Mouse (Mus musculus) 416B (cell line): ENCODE results near the gene Hhat.

ENCODE experiments used
- DNase-seq: peaks from one replicate; pipeline ENCODE4 v3.0.0; 2011; ENCODE audit warnings: low read depth

Gene Hhat

DNA sequence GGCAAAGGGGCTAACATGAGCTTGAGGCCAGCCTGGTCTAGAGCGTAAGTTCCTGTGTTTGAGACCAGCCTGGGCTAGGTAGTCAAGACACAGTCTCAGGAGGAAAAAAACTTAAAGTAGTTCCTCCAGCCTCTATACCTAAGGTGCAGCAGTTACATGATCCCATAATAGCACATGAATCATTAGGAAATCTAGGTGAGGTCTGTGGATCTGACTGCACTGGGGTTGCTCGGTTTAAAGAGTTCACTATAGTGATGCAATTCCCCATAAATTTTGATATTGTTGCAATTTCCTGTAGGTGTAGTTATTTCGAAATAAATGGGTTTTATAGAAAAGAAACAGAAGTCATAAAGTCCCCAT is 26.2 kb downstream of the Hhat start:
- DNase-seq: no peak

DNA sequence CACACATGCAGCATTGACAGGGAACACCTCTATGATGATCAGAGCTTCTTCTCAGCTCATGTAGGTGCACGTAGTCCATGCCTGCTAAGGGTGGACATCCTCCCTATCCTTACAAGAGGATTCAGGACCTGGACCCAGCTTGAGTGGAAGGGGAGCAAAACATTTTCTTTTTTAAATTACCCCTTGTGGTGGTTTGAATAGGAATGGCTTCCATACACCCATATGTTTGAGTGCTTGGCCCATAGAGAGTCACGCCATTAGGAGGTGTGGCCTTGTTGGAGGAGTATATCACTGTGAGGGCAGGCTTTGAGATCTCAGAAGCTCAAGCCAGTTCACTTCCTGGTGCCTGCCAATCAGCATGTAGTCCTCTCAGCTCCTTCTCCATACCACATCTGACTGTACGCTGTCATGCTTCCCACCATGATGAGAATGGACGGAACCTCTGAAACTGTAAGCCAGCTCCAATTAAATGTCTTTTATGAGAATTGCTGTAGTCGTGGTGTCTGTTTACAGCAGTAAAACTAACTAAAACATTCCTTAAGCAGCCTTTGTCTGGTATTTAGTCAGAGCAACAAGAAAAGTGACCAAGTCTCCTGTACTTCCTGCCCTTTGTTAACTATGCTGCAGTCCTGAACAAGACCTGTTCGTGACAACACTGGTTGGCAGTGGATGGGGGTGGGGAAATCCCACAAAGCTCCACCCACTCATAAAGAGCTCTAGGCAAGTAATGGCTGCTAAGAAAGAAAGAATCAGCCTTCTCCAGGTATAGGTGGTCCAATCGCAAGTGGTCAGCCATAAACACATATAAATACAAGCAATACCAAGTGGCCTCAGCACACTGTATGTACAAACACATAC is 28.4 kb downstream of the Hhat start:
- DNase-seq: no peak

DNA sequence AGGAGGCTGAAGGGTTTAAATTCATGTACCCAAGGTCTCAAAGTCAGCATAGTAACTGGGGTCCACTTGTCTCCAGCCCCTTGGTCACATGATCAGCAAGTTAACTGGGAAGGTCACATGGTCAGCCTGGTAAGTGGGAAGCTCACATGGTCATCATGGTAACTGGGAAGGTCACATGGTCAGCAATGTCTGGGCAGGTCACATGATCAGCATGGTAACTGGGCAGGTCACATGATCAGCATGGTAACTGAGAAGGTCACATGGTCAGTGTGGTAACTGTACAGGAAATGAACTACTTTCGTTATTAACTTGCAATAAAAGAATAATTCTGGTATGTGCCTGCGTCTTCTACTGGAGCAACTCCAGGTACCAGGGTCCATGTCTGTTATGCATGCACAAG is 29.1 kb downstream of the Hhat start:
- DNase-seq: peak; percentile 46

DNA sequence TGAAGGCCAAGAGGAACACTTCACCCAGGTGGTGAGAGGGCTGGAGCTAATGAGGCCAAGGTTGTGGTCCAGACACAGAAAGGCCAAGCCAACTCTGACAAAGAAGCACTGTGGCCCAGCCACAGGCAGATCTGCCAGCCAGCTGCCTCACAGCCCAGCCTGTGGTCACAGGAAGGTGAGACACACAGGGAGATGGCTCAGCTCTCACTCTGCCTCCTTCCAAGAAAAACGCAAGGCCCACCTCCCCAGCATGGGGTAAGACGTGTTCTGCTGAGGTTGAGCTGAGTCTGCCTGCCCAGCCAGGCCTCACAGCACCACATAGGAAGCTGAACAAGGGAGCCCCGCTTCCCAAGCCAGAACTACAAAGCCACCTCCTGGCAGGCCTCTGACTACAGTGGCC is 34.5 kb downstream of the Hhat start:
- DNase-seq: no peak

DNA sequence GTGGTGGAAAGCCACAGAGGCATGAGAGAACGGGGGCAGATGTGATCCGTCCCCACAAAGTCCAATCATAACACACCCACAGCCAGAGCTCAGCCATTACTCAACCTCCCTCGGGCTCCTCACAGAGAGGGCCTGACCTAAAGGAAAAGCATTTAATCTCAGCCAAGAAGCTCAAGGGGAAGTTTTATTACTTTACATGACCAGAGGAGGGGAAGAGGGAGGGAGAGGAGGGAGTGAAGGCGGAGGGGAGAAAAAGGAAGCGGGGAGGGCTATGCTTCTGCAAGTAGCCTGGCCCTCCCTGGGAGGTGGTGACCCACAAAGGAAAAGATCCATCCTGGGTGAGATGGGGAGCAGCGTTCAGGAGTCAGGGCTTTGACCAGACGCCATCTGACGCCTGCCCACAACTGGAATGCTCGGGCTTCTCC is 35.0 kb downstream of the Hhat start:
- DNase-seq: no peak

DNA sequence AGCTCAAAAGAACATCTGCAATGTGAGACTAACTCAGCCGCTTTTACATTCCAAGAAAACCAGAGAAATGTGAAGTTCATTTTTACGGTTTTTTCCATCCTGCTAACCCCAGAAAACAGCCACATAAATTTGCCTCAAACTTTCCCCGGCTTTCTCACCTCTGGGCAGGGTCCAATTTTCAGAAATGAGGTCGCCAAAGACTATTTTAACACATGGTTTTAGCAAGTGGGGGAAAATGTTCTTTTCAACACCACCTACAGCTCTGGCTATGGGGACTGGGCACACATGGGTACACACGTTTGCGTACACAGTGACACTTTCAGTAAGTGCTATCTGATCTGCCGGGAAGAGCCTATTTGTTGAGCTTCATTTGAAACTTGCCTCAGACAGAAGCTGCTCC is 40.5 kb downstream of the Hhat start:
- DNase-seq: no peak

DNA sequence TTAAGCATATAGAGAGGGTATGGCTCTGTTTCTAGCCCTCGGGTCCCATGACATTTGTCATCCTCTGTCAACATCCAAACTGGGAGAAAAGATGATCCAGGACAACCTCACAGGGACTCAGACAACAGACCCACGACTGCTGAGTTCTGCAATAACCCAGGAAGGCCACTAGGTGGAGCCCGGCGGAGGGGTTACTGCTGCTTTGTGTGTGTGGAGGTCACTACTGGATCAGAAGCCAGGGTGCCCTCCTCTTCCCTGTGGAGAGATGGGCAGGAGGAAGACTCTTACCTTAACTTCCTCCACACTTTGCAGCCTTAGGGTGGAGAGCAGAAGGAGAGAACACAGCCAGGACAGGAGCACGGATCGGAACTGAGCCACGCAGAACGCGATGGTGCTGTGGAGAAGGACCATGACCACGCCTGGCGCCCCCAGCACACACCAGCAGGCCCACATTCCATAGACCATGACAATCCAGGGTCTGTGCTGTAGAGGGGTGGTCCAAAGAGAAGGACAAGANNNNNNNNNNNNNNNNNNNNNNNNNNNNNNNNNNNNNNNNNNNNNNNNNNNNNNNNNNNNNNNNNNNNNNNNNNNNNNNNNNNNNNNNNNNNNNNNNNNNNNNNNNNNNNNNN is 43.9 kb downstream of the Hhat start:
- peak; percentile 32 for DNase-seq

DNA sequence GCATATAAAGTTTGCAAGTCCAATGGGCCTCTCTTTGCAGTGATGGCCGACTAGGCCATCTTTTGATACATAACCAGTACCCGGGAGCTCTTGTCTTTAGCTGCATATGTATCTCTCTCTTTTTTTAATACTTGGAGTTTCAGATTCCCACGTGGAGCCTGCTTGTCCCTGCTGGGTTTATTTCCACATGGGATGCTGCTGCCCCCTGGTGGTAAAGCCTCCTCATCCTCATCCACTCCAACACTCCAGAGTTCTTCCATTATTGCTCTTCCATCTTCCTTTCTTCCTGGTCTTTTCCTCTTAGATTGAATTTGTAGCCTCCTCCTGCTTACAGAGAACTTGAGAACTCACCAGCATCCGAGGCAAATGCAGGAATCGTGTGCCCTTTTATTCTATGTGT is 48.9 kb downstream of the Hhat start:
- peak; percentile 35 for DNase-seq

DNA sequence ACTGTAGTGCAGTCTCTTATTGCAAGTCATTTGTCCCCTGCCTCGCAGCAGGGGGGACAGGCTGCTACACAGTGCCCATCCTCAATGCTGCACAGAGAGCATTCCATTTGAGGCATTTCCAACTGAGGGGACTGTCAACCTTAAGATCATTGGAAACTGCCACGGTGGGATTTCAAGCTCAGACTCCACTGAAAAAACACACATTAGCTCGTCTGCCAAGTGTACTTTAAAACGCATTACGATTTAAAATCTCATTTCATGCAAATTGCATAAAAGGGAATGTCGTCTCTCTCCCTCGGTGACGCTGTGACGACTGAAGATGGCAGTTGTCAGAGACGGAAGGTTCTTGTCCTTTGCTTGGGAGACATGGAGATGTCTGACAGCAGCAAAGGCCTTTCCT is 50.9 kb downstream of the Hhat start:
- no peak for DNase-seq

DNA sequence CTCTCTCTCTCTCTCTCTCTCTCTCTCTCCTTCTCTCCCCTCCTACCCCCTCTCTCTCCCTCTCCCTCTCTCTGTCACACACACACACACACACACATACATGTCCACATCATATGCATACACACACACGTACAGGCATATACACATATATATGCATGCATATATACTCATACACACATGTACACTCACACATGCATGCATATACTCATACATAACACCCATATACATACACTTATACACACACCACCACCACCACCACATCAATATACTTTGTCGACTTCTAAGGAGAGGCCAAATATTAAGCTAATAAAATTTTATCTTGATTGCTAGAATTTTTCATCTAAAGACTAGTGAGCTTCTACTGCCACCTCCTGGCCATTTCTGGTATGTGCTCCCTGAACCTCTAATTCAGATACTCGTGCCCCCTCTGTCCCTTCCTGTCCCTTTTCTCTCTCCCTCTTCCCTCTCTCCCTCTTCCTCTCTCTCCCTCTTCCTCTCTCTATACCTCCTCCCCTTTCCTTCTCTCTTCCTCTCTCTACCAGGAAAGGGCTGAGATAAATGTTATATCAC is 59.2 kb downstream of the Hhat start:
- peak; percentile 41 for DNase-seq

DNA sequence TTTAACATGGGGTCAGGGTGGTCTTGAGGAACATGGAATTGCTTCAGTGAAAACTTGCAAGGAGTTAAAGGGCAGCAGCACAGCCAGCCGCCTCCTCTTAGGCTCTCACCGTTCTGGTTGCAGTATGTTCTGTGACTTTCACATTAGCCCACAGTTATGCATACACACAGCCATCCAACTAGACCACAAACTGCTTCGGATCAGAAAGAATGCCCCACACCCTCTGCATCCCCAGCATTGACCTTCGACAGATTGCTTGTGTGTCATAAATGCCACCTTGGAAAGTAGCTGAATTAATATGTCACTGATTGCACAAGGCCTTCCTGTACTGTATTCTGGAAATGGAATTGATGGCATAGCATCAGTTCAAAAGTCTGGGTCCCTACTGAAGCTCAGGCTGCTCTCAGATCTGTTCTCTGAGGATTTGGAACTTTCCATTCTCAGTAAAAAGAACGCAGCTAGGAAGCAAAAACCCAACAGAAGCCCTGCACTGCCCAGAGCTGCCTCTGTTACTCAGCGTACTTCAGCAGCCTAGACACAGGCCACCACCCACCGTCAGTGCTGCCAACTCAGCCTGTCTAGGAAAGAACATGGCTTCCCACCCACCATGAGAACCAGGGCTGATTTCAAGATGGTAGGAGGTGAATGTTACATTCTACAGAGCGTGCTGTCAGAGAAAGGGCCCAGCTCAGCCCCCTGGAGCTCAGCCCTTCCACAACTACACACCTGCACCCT is 70.5 kb downstream of the Hhat start:
- DNase-seq: no peak

DNA sequence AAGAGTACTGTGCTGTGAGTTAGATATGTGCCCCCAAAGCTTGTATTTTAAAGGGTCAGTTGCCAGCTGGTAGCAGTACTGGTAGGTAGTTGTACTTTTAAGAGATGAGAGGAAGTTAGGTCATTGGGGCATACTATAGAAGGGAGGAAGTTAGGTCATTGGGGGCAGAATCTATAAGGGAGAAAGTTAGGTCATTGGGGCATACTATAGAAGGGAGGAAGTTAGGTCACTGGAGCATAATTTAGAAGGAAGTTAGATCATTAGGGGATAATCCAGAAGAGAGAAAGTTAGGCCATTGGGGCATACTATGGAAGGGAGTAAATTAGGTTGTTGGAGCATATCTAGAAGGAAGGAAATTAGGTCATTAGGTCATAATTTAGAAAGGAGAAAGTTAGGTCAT is 71.9 kb downstream of the Hhat start:
- DNase-seq: no peak

DNA sequence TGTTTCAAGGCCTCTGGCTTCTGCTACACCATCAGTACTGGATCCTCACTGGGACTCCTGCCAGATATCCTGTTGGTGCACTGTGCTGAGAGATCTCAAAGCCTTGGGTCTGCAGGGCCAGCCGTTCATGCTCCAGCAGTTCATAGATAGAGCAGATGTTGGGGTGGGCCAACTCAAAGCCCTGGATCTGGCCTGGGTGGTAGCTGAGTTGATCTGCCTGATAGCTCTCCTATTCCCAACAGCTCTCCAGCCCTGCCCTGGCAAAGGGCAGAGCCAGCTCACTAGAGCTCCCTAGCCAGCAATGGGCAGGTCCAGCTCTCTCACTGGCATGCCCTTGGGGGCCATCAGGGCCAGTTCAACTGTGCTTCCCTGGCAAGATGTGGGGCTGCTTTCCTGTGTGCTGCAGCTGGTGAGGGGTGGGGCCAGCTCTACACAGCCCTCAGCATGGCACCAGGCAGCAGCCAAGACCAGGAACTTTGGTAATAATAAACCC is 74.6 kb downstream of the Hhat start:
- no peak for DNase-seq

DNA sequence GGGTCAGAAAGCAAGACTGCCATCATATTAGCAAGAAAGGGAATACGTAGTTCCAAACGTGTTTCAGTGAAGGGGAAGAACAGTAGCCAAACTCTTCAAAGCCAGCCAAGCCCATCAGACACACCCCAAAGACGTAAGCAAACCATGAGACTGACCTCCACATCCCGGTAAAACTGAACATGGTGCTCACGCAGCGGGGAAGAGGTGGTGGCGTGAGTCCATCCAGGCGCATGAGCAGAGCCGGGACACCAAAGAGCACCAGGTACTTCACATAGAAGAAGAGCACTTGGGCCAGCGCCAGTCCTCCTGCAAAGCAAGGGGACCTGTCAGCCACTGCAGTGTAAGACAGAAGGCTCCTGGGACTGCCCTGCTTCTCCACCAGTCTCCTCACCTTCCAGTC is 77.4 kb downstream of the Hhat start:
- no peak for DNase-seq

DNA sequence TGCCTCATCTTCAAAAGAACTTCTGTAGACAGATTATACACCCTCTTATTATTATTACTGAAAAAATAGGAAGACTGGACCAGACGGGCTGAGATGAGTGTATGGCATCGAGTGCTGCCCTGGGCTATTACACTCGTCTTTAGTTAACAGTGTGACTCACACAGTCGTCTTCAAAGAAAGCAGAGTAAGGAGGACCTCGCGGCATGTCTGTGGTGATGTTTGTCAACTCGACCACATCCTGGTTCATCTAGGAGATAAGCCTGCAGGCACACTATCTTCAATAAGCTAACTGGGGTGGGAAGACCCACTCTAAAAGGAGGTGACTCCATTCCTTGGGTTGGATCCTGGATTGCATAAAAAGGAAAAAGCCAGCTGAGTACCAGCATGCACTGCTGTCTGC is 78.0 kb downstream of the Hhat start:
- DNase-seq: peak; percentile 65

DNA sequence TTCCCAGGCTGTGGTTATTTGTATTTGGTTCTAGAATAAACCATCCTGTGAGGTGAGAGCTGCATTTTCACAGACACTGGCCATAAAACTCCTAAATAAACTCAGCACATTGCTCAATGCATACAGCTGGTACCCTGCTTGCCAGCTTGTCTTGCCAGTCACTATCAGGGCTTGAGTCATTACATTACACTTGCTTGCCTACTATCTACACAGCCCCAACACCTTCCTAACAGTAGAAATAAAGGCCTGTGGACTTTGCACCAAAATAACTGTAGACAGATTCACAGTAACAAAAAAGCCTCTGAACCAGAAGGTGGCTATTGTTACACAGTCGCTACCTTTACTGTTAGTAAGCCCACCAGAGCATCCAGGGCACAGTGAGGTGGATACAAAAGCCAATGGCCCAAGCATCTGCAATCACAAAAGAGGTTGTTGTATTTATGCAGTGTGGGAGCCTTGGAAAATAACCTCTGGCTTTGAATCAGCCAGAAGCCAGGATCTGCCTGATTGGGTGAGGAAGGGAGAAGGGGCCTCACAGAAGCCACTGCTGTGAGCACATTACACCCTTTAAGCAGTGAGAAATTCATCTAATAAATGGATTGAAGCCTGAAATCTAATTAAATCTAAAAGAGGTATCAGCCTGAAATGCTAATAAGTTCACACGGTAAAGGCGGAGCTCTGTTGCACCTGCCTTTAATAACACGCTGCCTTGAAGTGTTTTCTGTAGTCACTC is 88.6 kb downstream of the Hhat start:
- DNase-seq: no peak

DNA sequence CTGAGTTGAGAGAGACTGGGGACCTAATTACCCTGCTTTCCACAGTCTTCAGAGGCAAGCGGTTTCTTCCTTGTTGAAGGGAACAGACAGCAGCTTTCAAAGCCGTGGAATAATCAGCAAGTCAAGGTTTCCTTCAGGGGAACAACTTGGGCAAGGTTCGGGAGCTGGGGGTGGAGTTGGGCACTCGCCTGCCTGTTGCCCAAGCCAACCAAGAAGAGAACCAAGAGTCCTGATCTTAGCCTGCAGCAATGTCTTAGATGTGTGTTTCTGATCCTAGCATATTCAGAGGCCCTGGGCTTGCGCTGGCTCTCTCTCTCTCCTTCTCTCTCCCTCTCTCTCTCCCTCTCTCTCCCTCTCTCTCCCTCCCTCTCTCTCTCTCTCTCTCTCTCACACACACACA is 93.8 kb downstream of the Hhat start:
- no peak for DNase-seq

DNA sequence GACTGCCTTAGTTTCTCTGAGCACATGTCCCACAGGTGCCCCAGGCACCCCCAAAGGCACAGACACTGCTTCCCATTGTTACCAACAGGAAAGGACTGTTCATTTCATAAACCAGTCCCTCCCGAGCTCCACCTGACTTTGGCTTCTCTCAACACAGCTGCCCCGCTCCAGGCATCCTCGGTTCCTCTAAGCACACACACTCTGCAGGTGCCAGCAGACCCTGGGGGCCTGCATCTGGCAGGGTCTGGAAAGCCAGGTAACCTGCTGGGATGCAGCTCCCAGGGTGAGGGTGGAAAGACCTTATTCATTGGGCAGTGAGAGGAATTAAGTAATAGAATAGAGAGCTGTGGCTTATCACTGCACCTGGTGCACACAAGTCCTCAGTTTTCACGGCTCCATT is 107.4 kb downstream of the Hhat start:
- DNase-seq: no peak

DNA sequence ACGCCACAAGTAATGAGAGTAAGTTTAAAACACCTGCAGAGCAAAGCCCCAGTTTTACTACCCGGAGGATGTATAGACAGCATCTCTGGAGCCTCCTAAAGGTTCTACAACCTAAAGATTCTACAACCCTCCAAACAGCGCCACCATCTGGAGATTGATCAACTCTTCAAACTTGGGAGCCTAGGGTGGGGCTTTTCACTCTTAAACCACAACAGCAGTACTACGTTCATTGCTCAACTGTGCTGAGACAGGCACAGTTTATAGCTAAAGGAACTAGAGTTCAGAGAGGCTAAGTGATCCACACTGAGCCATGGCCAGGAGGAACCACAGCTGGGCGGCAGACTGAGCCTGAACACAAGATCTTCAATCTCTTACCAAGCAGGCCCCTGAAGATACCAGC is 107.9 kb downstream of the Hhat start:
- peak; percentile 26 for DNase-seq

DNA sequence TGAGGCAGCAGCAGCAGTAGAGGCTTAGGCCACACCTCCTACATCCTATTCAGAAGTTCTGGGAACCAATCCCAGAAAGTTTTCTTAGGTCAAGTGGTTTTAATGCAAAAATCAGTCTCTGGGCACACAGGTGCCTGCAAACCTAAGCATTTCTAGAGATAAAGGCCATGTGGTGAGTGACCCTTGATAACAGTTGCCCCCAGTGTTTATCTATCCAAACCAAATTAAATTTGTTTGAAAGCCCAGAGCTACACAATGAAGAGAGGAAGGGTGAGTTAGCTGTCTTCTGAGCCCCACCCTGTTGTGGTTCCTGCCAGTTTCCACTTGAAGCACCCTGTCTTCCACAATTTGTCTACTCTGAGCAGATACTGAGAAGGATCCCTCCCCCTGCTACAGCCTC is 109.4 kb downstream of the Hhat start:
- DNase-seq: no peak

DNA sequence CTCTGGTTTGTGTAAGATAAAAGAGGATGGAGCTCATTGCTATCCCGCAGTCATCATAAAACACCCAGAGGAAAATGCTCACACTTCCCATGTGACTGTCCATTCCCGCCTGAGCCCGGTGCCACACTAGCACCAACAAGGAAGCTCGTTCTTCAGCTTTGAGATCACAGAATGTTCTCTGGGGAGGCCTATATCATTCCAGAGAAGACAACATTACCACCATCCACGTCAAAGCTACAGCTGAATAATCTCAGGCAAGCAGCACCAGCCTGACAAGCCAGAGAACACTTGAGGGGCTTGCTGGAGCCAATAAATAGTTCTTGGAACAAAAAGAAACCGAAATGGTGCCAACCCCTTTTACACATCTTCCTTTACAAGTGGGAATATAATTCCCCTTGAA is 113.6 kb downstream of the Hhat start:
- no peak for DNase-seq

DNA sequence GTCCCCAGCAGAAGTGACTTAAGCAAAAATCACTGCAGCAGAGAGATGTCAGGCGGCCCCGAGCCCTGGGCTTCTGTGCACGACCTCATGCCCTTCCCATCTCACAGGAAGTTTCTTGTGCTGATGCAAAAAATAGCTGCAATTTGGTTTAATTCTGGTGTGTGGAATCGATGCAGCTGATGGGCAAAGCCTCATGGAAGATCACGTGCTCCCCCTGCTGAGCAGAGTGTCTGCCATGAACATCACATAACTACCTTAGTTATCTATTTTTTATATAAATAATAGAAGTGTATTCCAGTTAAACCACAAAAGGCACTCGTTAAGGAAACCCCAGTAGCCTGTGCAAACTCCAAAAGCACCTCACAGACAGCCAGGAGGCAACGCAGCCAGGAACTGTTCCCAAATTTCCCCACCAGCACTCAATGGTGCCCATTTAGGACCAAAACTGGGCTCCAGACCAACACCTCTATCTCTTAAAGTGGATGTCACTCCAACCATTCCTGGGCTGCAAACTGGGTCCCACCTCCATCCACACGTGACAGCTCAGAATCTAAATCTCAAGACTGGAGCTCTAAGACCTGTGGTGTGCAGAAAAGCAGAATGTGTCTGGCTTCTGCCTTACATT is 118.9 kb downstream of the Hhat start:
- DNase-seq: no peak
